Mouse (Mus musculus) ovary, adult 10 weeks (tissue): ENCODE results near the gene Gapt. TPM values are rescaled to one million over a fixed set of nuclear protein-coding genes. Genes with fewer than 3 reads are reported as not detected.

ENCODE experiments used
- polyA plus RNA-seq: library from polyadenylated mRNA; stranded (reverse); fragments of 350-450 nt; fragmentation: Illumina TruSeq; extraction: RNeasy Lipid Tissue Mini Kit (QIAGEN cat#74804); gene quantifications from one replicate; pipeline ENCODE4 v1.2.3, GENCODE M21; 2014

Gapt gene
- 0.51 TPM for polyA plus RNA-seq

DNA sequence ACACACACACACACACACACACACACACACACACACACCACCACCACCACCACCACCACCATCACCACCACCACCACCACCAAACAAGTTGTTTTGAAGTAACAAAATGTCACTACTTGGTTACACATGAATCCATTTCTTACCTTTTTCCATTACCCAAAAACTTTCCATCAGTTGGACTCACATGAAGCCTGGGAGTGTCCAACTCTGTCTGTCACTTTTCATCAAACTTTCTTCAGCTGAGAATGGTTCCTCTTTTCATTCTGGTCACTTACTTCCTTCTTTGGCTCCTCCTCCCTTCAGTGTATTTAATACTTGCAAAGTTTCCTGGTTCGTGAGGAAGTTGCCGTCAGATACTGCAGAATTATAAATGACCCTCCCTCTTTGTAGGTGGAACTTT lies at the start of gene Gapt:
TSS of gene Gapt (minus strand) at position 259 of the 400 bp plus-strand sequence.

DNA sequence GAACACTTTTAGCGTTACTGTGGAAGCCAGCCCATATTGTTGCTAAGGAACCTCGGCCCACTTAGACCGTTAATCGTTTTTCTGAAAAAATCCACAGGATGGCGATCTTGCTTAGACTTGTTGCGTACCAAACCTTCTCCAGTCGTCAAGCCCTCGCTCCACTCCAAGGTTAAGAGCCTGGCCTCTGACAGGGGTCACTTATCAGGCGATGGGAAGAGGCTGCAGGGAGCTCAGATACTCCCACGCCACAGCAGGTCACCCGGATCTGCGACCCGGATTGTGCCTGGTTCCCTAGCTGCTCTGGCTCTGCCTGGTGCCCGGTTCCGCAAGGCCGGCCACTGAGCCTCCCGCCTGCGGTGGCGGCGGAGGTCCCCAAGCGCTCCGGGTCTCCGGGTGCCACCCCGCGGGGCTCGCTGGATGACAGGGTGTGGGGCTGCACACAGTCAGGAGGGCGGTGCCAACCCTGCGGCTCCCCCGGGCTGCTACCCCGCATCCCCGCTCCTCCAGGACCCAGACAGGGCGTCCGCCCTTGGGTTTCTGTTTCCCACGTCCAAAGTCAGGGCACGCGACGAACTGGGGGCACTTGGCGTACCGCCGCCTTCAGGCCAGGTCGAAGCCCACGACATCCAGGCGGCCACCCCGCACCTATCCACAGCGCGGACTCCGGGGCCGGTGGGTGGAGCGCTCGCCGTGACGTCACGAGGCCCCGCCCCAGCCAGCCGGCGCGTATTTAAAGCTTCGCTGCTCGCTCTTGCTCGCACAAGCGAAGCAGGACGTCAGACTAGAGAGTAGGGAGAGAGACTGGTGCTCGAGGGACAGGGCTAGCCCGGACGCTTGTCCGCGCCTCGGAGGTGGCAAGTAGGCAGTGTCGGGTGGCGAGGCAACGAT lies 37.5 kb upstream of the Gapt start, which contains the start of gene Plk2:
TSS of gene Plk2 (plus strand) at position 756 of the 888 bp plus-strand sequence.

Other genes starting within 250 kb of the Gapt start
- not detected for gene Rab3c, start 76.2 kb downstream of the Gapt start, polyA plus RNA-seq
- 16.2 TPM for gene Plk2, start 37.8 kb upstream of the Gapt start, polyA plus RNA-seq